Mouse (Mus musculus): Measurements from ENCODE around the gene Cdk16. TPM values are rescaled to one million over a fixed set of nuclear protein-coding genes. Genes with fewer than 3 reads are reported as not detected.

Gene Cdk16
- polyA plus RNA-seq, 2 experiments: 18.1 to 45.5 TPM

GRCm38 (mm10) chrX:20688615-20689014, 861 bp downstream of the Cdk16 start:
- no peaks in the 10 kb centered on the region for H3K9me3 ChIP-seq (ENCODE audit: control insufficient read depth, low read length)
- H3K4me2 ChIP-seq (ENCODE audit: low read depth): peak overlapping the region; percentile 81
- peak in 2 of 3 experiments; percentile 36 to 43 for DNase-seq (ENCODE audit: low read depth in 3 of 3, low spot score in 3 of 3)
- peak overlapping the region; percentile 92 to 93 for H3K4me3 ChIP-seq (ENCODE audit: insufficient read depth in 1 of 2, low read depth in 2 of 2, low read length in 2 of 2)
- peak; percentile 43 for TF ChIP-seq CTCF (IDR thresholded peaks at IDR 0.05; ENCODE audit: low read depth)
- no peak for TF ChIP-seq EP300 (IDR thresholded peaks at IDR 0.05; ENCODE audit: low read depth)
- 9% methylated on average over 23 of the region's 35 CpGs for WGBS (ENCODE audit: insufficient replicate concordance)
- no peaks in the 10 kb centered on the region for H3K27me3 ChIP-seq (ENCODE audit: control insufficient read depth, insufficient read depth, low read length)
- peak; percentile 44; the same call in 1 of the 2 replicates for ATAC-seq (ENCODE audit: insufficient read depth)
- H3K9ac ChIP-seq (replicated peaks): peak overlapping the region; percentile 93
- H3K36me3 ChIP-seq (replicated peaks; ENCODE audit: control insufficient read depth, insufficient read depth, low read depth): peaks cover 3% of the 10 kb centered on the region
- H3K27ac ChIP-seq: peak overlapping the region; percentile 91
- peaks cover 0 to 8% of the 10 kb centered on the region in 2 experiments; a peak in 2 of 4 replicates for H3K4me1 ChIP-seq (replicated peaks; ENCODE audit: control insufficient read depth in 2 of 2, insufficient read depth in 2 of 2, low read length in 1 of 2)

- no peaks in the 10 kb centered on the region for H3K9me3 ChIP-seq (ENCODE audit: control insufficient read depth, low read length)
- no peak for DNase-seq (ENCODE audit: low read depth in 3 of 3, low spot score in 3 of 3)
- no peak for ATAC-seq (ENCODE audit: insufficient read depth)
- 54% methylated on average over 3 of the region's 3 CpGs for WGBS (ENCODE audit: insufficient replicate concordance)
- peaks cover 0 to 6% of the 10 kb centered on the region in 2 experiments; a peak in 2 of 4 replicates for H3K4me1 ChIP-seq (replicated peaks; ENCODE audit: control insufficient read depth in 2 of 2, insufficient read depth in 2 of 2, low read length in 1 of 2)
- TF ChIP-seq EP300 (IDR thresholded peaks at IDR 0.05; ENCODE audit: low read depth) (no peak), CTCF (IDR thresholded peaks at IDR 0.05; ENCODE audit: low read depth) (no peak)
- no peak overlapping the region for H3K27ac ChIP-seq
- H3K36me3 ChIP-seq (replicated peaks; ENCODE audit: control insufficient read depth, insufficient read depth, low read depth): peaks cover 20% of the 10 kb centered on the region
- no peak overlapping the region for H3K4me3 ChIP-seq (ENCODE audit: insufficient read depth in 1 of 2, low read depth in 2 of 2, low read length in 2 of 2)
- H3K9ac ChIP-seq (replicated peaks): no peak overlapping the region
- no peak overlapping the region for H3K4me2 ChIP-seq (ENCODE audit: low read depth)
- H3K27me3 ChIP-seq (ENCODE audit: control insufficient read depth, insufficient read depth, low read length): no peaks in the 10 kb centered on the region
Observed at GRCm38 (mm10) chrX:20691566-20691965, 3.8 kb downstream of the Cdk16 start.

- ATAC-seq (ENCODE audit: insufficient read depth) (no peak), DNase-seq (ENCODE audit: low read depth in 3 of 3, low spot score in 3 of 3) (no peak)
- H3K27ac ChIP-seq: no peak overlapping the region
- no peak overlapping the region for H3K4me2 ChIP-seq (ENCODE audit: low read depth)
- H3K27me3 ChIP-seq (ENCODE audit: control insufficient read depth, insufficient read depth, low read length): no peaks in the 10 kb centered on the region
- no peak overlapping the region for H3K9ac ChIP-seq (replicated peaks)
- no peak overlapping the region for H3K4me3 ChIP-seq (ENCODE audit: insufficient read depth in 1 of 2, low read depth in 2 of 2, low read length in 2 of 2)
- H3K9me3 ChIP-seq (ENCODE audit: control insufficient read depth, low read length): no peaks in the 10 kb centered on the region
- H3K4me1 ChIP-seq (replicated peaks; ENCODE audit: control insufficient read depth in 2 of 2, insufficient read depth in 2 of 2, low read length in 1 of 2): peaks cover 0 to 4% of the 10 kb centered on the region in 2 experiments; a peak in 2 of 4 replicates
- WGBS (ENCODE audit: insufficient replicate concordance): 57% methylated on average over 1 of the region's 1 CpGs
- H3K36me3 ChIP-seq (replicated peaks; ENCODE audit: control insufficient read depth, insufficient read depth, low read depth): peaks cover 28% of the 10 kb centered on the region
- TF ChIP-seq CTCF (IDR thresholded peaks at IDR 0.05; ENCODE audit: low read depth) (no peak), EP300 (IDR thresholded peaks at IDR 0.05; ENCODE audit: low read depth) (no peak)
Observed at GRCm38 (mm10) chrX:20692616-20693015, 4.9 kb downstream of the Cdk16 start.

- WGBS (ENCODE audit: insufficient replicate concordance): 84% methylated on average over 4 of the region's 4 CpGs
- H3K27ac ChIP-seq: no peak overlapping the region
- H3K4me3 ChIP-seq (ENCODE audit: insufficient read depth in 1 of 2, low read depth in 2 of 2, low read length in 2 of 2): no peak overlapping the region
- DNase-seq (ENCODE audit: low read depth in 3 of 3, low spot score in 3 of 3): no peak
- no peaks in the 10 kb centered on the region for H3K4me1 ChIP-seq (replicated peaks; ENCODE audit: control insufficient read depth in 2 of 2, insufficient read depth in 2 of 2, low read length in 1 of 2)
- H3K9ac ChIP-seq (replicated peaks): no peak overlapping the region
- no peak for TF ChIP-seq CTCF (IDR thresholded peaks at IDR 0.05; ENCODE audit: low read depth)
- no peak for TF ChIP-seq EP300 (IDR thresholded peaks at IDR 0.05; ENCODE audit: low read depth)
- H3K36me3 ChIP-seq (replicated peaks; ENCODE audit: control insufficient read depth, insufficient read depth, low read depth): peaks cover 28% of the 10 kb centered on the region
- no peak for ATAC-seq (ENCODE audit: insufficient read depth)
- H3K27me3 ChIP-seq (ENCODE audit: control insufficient read depth, insufficient read depth, low read length): no peaks in the 10 kb centered on the region
- no peaks in the 10 kb centered on the region for H3K9me3 ChIP-seq (ENCODE audit: control insufficient read depth, low read length)
- H3K4me2 ChIP-seq (ENCODE audit: low read depth): no peak overlapping the region
Observed at GRCm38 (mm10) chrX:20695842-20696241, 8.1 kb downstream of the Cdk16 start.

- peak; percentile 27; the same call in 1 of the 2 replicates for ATAC-seq (ENCODE audit: insufficient read depth)
- Histone ChIP-seq H3K36me3 (replicated peaks; ENCODE audit: control insufficient read depth, insufficient read depth, low read depth) (no peaks in the 10 kb centered on the region), H3K27ac (peak within 1 kb of the TSS; percentile 76), H3K4me2 (ENCODE audit: low read depth) (peak within 1 kb of the TSS; percentile 80), H3K4me3 (ENCODE audit: insufficient read depth in 1 of 2, low read depth in 2 of 2, low read length in 2 of 2) (peak within 1 kb of the TSS; percentile 72 to 74), H3K9ac (replicated peaks) (peak within 1 kb of the TSS; percentile 67), H3K27me3 (ENCODE audit: control insufficient read depth, insufficient read depth, low read length) (no peaks in the 10 kb centered on the region), H3K9me3 (ENCODE audit: control insufficient read depth, low read length) (no peaks in the 10 kb centered on the region), H3K4me1 (replicated peaks; ENCODE audit: control insufficient read depth in 2 of 2, insufficient read depth in 2 of 2, low read length in 1 of 2) (peaks cover 0 to 5% of the 10 kb centered on the region in 2 experiments; a peak in 1 of 4 replicates)
- no peak for DNase-seq (ENCODE audit: low read depth in 3 of 3, low spot score in 3 of 3)
- 12% methylated on average over 32 of the region's 32 CpGs for WGBS (ENCODE audit: insufficient replicate concordance)
- TF ChIP-seq CTCF (IDR thresholded peaks at IDR 0.05; ENCODE audit: low read depth): no peak
- TF ChIP-seq EP300 (IDR thresholded peaks at IDR 0.05; ENCODE audit: low read depth): no peak
Observed at GRCm38 (mm10) chrX:20703741-20704290, 16.1 kb downstream of the Cdk16 start, which contains the start of gene Usp11. Gene Usp11, plus strand, starts transcription at chrX:20703906.
